Mouse (Mus musculus): ENCODE data around the gene Olfr270. TPM values are rescaled to one million over a fixed set of nuclear protein-coding genes. Genes with fewer than 3 reads are reported as not detected.

The Olfr270 gene
- total and polyA plus RNA-seq, 2 experiments from 2014 or later: not detected

DNA sequence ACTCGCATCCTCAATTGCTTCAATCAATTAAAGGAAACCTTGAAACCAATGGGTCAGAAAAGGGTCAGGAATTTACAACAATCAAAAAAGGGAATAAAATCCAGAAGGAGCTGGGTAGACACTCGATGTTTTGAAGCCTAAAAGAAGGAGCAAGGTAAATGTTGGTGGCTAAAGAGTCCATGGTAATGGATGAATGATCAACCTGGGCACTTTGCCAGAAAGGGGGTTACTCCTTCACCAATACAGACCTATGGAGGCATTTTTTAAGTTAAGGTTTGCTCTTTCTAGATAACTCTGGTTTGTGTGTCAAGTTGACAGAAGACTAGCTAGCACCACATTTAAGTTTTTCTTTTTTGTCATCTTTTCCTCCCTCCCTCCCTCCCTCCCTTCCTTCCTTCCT is 15.3 kb upstream of the Olfr270 start:
- no peak for ATAC-seq (ENCODE audit: low FRiP score)
- no peaks in the 10 kb centered on the region for H3K36me3 ChIP-seq (ENCODE audit: insufficient read depth, low read length)
- H3K4me3 ChIP-seq (ENCODE audit: low read depth, low read length): no peak overlapping the region
- H3K9me3 ChIP-seq (ENCODE audit: low read length): no peaks in the 10 kb centered on the region
- no peak for DNase-seq (ENCODE audit: low spot score)
- H3K4me2 ChIP-seq (ENCODE audit: low read depth, low read length, poor library complexity, severe bottlenecking): no peak overlapping the region
- WGBS: 83% methylated on average over 2 of the region's 2 CpGs
- no peak for TF ChIP-seq CTCF (IDR thresholded peaks at IDR 0.05)
- no peak overlapping the region for H3K9ac ChIP-seq (replicated peaks; ENCODE audit: low read length, poor library complexity, severe bottlenecking)
- H3K4me1 ChIP-seq (ENCODE audit: insufficient read depth, low read length): no peaks in the 10 kb centered on the region
- no peak overlapping the region for H3K27ac ChIP-seq (ENCODE audit: low read depth, low read length)
- H3K27me3 ChIP-seq (ENCODE audit: insufficient read depth, low read length): no peaks in the 10 kb centered on the region

DNA sequence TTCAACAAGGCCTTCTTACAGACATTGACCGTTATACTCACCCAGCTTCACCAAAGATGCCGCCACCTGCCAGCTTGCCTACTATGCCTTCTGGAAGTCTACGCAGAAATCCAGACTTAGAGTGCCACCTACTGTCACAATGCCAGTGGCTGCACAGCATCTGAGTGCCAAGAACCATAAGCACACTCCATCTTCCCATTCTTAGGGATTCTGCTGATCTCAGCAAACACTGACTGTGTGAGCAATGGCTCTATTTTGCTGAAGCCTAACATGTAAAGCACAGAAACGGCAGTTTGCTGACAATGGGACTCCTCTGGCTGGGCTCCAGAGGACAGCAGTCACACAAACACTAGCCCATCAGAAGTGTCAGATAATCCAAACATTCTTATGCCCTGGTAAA is 5.7 kb upstream of the Olfr270 start:
- Histone ChIP-seq H3K4me2 (ENCODE audit: low read depth, low read length, poor library complexity, severe bottlenecking) (no peak overlapping the region), H3K4me3 (ENCODE audit: low read depth, low read length) (no peak overlapping the region), H3K9me3 (ENCODE audit: low read length) (no peaks in the 10 kb centered on the region), H3K4me1 (ENCODE audit: insufficient read depth, low read length) (no peaks in the 10 kb centered on the region), H3K27me3 (ENCODE audit: insufficient read depth, low read length) (no peaks in the 10 kb centered on the region), H3K9ac (replicated peaks; ENCODE audit: low read length, poor library complexity, severe bottlenecking) (no peak overlapping the region), H3K36me3 (ENCODE audit: insufficient read depth, low read length) (no peaks in the 10 kb centered on the region), H3K27ac (ENCODE audit: low read depth, low read length) (no peak overlapping the region)
- TF ChIP-seq CTCF (IDR thresholded peaks at IDR 0.05): peak; percentile 64
- DNase-seq (ENCODE audit: low spot score) (peak; percentile 85), ATAC-seq (ENCODE audit: low FRiP score) (no peak)
- 48% methylated on average over 4 of the region's 4 CpGs for WGBS

DNA sequence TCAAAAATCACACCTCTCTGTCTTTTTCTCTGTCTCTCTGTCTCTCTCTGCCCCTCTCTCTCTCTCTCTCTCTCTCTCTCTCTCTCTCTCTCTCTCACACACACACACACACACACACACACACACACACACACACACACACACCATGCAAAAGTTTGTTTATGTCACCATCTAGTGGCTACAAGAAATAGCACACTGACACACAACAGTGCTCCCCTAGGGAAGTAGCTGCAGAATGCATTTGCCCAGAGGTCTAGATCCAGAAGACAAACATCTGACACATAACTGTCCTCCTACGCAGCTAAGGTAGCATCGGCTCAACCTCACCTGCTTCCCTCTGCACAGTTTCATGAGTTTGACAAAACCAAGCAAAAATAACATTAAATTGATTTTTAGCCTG is 20.9 kb downstream of the Olfr270 start:
- H3K4me1 ChIP-seq (ENCODE audit: insufficient read depth, low read length): no peaks in the 10 kb centered on the region
- H3K9ac ChIP-seq (replicated peaks; ENCODE audit: low read length, poor library complexity, severe bottlenecking): no peak overlapping the region
- H3K4me2 ChIP-seq (ENCODE audit: low read depth, low read length, poor library complexity, severe bottlenecking): no peak overlapping the region
- TF ChIP-seq CTCF (IDR thresholded peaks at IDR 0.05): peak; percentile 84
- H3K36me3 ChIP-seq (ENCODE audit: insufficient read depth, low read length): no peaks in the 10 kb centered on the region
- H3K27ac ChIP-seq (ENCODE audit: low read depth, low read length): no peak overlapping the region
- no peak overlapping the region for H3K4me3 ChIP-seq (ENCODE audit: low read depth, low read length)
- ATAC-seq (ENCODE audit: low FRiP score) (peak; percentile 63; the same call in 1 of the 2 replicates), DNase-seq (ENCODE audit: low spot score) (peak; percentile 66)
- no peaks in the 10 kb centered on the region for H3K27me3 ChIP-seq (ENCODE audit: insufficient read depth, low read length)
- WGBS: 71% methylated on average over 2 of the region's 2 CpGs
- H3K9me3 ChIP-seq (ENCODE audit: low read length): no peaks in the 10 kb centered on the region

- H3K4me2 ChIP-seq (ENCODE audit: low read depth, low read length, poor library complexity, severe bottlenecking): no peak overlapping the region
- H3K27me3 ChIP-seq (ENCODE audit: insufficient read depth, low read length): no peaks in the 10 kb centered on the region
- no peak overlapping the region for H3K27ac ChIP-seq (ENCODE audit: low read depth, low read length)
- no peak overlapping the region for H3K4me3 ChIP-seq (ENCODE audit: low read depth, low read length)
- DNase-seq (ENCODE audit: low spot score) (peak; percentile 10), ATAC-seq (ENCODE audit: low FRiP score) (no peak)
- 79% methylated on average over 2 of the region's 2 CpGs for WGBS
- no peak overlapping the region for H3K9ac ChIP-seq (replicated peaks; ENCODE audit: low read length, poor library complexity, severe bottlenecking)
- H3K36me3 ChIP-seq (ENCODE audit: insufficient read depth, low read length): no peaks in the 10 kb centered on the region
- TF ChIP-seq CTCF (IDR thresholded peaks at IDR 0.05): no peak
- no peaks in the 10 kb centered on the region for H3K9me3 ChIP-seq (ENCODE audit: low read length)
- H3K4me1 ChIP-seq (ENCODE audit: insufficient read depth, low read length): no peaks in the 10 kb centered on the region
These were observed 21.9 kb downstream of the Olfr270 start for GRCm38 (mm10) chr4:52986266-52986665.

DNA sequence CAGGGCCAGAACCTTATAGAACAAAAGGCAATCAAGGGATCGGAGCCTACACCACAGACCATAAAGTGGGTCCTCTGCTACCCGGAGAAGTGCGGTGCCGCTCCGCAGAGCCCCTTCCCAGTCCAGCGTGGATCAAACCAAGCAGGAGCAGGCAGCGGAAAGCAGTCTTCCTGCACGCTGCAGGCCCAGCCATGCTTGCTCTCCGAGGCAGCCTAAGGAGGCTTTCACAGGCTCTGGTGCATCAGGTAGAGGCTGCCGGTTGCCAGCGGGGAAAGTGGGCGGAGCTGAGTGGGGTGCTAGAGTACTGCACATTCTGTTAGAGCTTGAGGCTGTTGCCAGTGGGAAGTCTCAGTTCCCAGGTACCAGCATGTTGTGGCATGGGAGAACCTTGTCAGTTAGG is 24.9 kb downstream of the Olfr270 start, which contains the start of gene Nipsnap3a:
TSS of gene Nipsnap3a (plus strand) at position 25 of the 400 bp plus-strand sequence.
- H3K36me3 ChIP-seq (ENCODE audit: insufficient read depth, low read length): no peaks in the 10 kb centered on the region
- no peak for DNase-seq (ENCODE audit: low spot score)
- no peak within 1 kb of the TSS for H3K27ac ChIP-seq (ENCODE audit: low read depth, low read length)
- H3K9me3 ChIP-seq (ENCODE audit: low read length): no peaks in the 10 kb centered on the region
- H3K27me3 ChIP-seq (ENCODE audit: insufficient read depth, low read length): no peaks in the 10 kb centered on the region
- ATAC-seq (ENCODE audit: low FRiP score): no peak
- no peak for TF ChIP-seq CTCF (IDR thresholded peaks at IDR 0.05)
- no peak within 1 kb of the TSS; the same call in 1 of the 2 replicates for H3K4me2 ChIP-seq (ENCODE audit: low read depth, low read length, poor library complexity, severe bottlenecking)
- 32% methylated on average over 12 of the region's 12 CpGs for WGBS
- H3K9ac ChIP-seq (replicated peaks; ENCODE audit: low read length, poor library complexity, severe bottlenecking): no peak within 1 kb of the TSS
- H3K4me3 ChIP-seq (ENCODE audit: low read depth, low read length): no peak within 1 kb of the TSS
- no peaks in the 10 kb centered on the region for H3K4me1 ChIP-seq (ENCODE audit: insufficient read depth, low read length)

DNA sequence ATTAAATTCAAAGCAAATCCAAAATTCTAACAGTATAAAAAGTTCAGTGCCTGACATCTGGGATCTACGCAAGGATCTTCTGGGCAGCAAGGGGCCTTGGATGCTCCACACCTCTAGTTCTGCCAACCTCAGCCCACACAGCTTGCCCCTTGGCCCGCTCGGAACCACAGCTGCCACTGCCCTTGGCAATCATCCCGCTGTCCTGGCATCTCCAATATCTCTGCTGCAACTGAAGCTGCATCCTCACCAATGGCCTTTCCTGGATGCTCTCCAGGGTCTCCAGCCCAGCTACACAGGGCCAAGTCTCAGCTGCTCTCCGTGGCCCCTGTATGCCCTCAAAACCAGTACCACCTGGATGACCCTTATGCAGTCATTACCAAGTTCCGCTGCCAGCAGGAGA is 35.1 kb downstream of the Olfr270 start:
- no peak overlapping the region for H3K4me3 ChIP-seq (ENCODE audit: low read depth, low read length)
- H3K9me3 ChIP-seq (ENCODE audit: low read length): no peaks in the 10 kb centered on the region
- no peaks in the 10 kb centered on the region for H3K4me1 ChIP-seq (ENCODE audit: insufficient read depth, low read length)
- no peaks in the 10 kb centered on the region for H3K36me3 ChIP-seq (ENCODE audit: insufficient read depth, low read length)
- no peaks in the 10 kb centered on the region for H3K27me3 ChIP-seq (ENCODE audit: insufficient read depth, low read length)
- ATAC-seq (ENCODE audit: low FRiP score) (no peak), DNase-seq (ENCODE audit: low spot score) (peak; percentile 33)
- TF ChIP-seq CTCF (IDR thresholded peaks at IDR 0.05): no peak
- H3K9ac ChIP-seq (replicated peaks; ENCODE audit: low read length, poor library complexity, severe bottlenecking): no peak overlapping the region
- no peak overlapping the region for H3K4me2 ChIP-seq (ENCODE audit: low read depth, low read length, poor library complexity, severe bottlenecking)
- 94% methylated on average over 6 of the region's 6 CpGs for WGBS
- H3K27ac ChIP-seq (ENCODE audit: low read depth, low read length): no peak overlapping the region

Data from midbrain, postnatal 0 days (tissue).